Mouse (Mus musculus): ENCODE measurements around the gene Trmt11. TPM values are rescaled to one million over a fixed set of nuclear protein-coding genes. Genes with fewer than 3 reads are reported as not detected.
"Not testable (repeated sequence)": the region's sequence is repeated elsewhere in the genome, so short reads cannot be mapped to it uniquely, and the experiment has no call there.

Gene Trmt11
- polyA plus RNA-seq (2015; fragmentation: Nextera tagmentation; extraction: Ambion mirVana) = 14.8 and 15.4 TPM in 2 replicates

DNA sequence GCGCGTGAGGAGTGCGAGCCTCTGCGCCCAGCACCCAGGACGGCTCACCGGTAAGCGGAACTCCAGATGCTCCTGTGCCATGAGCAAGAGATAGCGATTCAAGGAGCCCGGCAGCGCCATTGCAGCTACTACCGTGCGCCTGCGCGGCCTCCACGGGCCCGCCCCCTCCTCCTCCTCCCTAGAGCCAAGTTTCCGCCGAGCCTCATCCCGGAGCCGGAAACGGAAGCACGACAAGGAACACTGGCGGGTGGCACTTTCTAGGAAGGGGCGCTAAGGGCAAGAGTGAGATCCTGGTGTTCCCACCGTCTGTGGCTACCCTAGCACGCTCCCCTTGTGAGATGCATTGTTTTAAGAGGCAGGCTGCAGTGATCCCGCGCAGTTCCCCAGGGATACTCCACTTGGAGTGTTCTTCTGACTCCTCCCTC lies at the start of gene Trmt11:
TSS of gene Trmt11 (minus strand) at position 208 of the 425 bp plus-strand sequence.
- H3K27me3 ChIP-seq (replicated peaks; ENCODE audit: insufficient read depth, low read length) = no peaks in the 10 kb centered on the region
- 0% methylated on average over 22 of the region's 28 CpGs for WGBS

DNA sequence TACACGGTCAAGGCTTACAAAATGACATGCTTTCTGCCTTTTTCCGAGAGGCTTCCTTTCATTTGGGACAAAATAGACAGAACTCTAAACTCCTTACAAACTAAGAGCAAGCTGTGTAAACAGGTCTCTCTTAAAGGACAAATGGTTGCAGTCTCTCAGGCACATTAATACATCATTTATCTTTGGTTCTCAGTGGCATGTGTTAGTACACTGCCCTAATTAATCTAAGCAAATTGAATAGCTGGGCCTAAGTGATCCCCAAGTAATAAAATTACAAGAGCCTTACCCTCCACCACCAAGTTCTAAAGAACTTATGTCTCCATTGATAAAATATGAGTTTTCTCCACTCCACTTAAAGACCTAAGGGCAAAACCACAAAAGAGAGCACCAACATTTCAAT lies 47.1 kb upstream of the Trmt11 start:
- WGBS = 46% methylated on average over 2 of the region's 2 CpGs
- H3K4me1 ChIP-seq (ENCODE audit: insufficient read depth, low read depth, low read length) = no peaks in the 10 kb centered on the region
- H3K27ac ChIP-seq (ENCODE audit: low read length) = no peak overlapping the region
- no peak overlapping the region for H3K4me2 ChIP-seq (replicated peaks; ENCODE audit: low read depth, low read length)
- no peak overlapping the region for H3K4me3 ChIP-seq (ENCODE audit: low read depth, low read length)
- TF ChIP-seq CTCF (IDR thresholded peaks at IDR 0.05) (no peak), EP300 (IDR thresholded peaks at IDR 0.05) (no peak)
- H3K36me3 ChIP-seq (ENCODE audit: insufficient read depth, low read length) = peaks cover 5% of the 10 kb centered on the region; the same call in 1 of the 2 replicates
- H3K9ac ChIP-seq (replicated peaks; ENCODE audit: low read depth) = no peak overlapping the region
- no peak for DNase-seq (ENCODE audit: low spot score)
- no peak for ATAC-seq
- H3K9me3 ChIP-seq (ENCODE audit: low read length) = no peaks in the 10 kb centered on the region
- H3K27me3 ChIP-seq (replicated peaks; ENCODE audit: insufficient read depth, low read length) = no peaks in the 10 kb centered on the region

More for the DNA sequence above, at the start of gene Trmt11:
- Histone ChIP-seq H3K9ac (replicated peaks; ENCODE audit: low read depth) (peak within 1 kb of the TSS; percentile 72), H3K4me2 (replicated peaks; ENCODE audit: low read depth, low read length) (peak within 1 kb of the TSS; percentile 84), H3K4me1 (ENCODE audit: insufficient read depth, low read depth, low read length) (0 out of 2 replicates have a peak, but pooled peaks cover 2% of the 10 kb centered on the region), H3K27ac (ENCODE audit: low read length) (peak within 1 kb of the TSS; percentile 88), H3K36me3 (ENCODE audit: insufficient read depth, low read length) (no peaks in the 10 kb centered on the region), H3K4me3 (ENCODE audit: low read depth, low read length) (peak within 1 kb of the TSS; percentile 88), H3K9me3 (ENCODE audit: low read length) (no peaks in the 10 kb centered on the region)
- peak; percentile 99 for ATAC-seq
- peak; percentile 97 for DNase-seq (ENCODE audit: low spot score)
- TF ChIP-seq CTCF (IDR thresholded peaks at IDR 0.05) (no peak), EP300 (IDR thresholded peaks at IDR 0.05) (peak; percentile 66; the same call in 1 of the 2 replicates)

DNA sequence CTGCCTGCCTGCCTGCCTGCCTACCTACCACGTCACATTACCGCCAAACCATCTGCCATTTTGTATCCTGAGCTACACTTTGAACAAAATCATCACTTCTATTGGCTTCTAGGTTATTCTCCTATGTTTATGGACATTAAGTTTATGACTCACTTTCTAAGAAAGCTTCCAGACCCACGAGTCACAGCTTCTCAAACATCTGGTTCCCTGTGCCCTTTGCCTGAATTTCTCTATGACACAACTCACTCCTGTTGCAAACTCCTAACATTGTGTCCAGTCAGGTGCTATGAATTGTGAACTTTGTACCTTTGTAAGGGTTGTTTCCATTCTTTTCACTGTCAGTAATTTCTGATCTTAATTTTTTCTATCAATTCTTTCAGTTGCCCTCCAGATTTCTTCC lies 37.7 kb upstream of the Trmt11 start:
- H3K4me3 ChIP-seq (ENCODE audit: low read depth, low read length) = no peak overlapping the region
- DNase-seq (ENCODE audit: low spot score) (no peak), ATAC-seq (no peak)
- WGBS = 74% methylated on average over 3 of the region's 3 CpGs
- H3K9ac ChIP-seq (replicated peaks; ENCODE audit: low read depth) = no peak overlapping the region
- H3K9me3 ChIP-seq (ENCODE audit: low read length) = no peaks in the 10 kb centered on the region
- H3K27me3 ChIP-seq (replicated peaks; ENCODE audit: insufficient read depth, low read length) = no peaks in the 10 kb centered on the region
- TF ChIP-seq EP300 (IDR thresholded peaks at IDR 0.05) (no peak), CTCF (IDR thresholded peaks at IDR 0.05) (no peak)
- no peak overlapping the region for H3K4me2 ChIP-seq (replicated peaks; ENCODE audit: low read depth, low read length)
- no peaks in the 10 kb centered on the region for H3K36me3 ChIP-seq (ENCODE audit: insufficient read depth, low read length)
- H3K27ac ChIP-seq (ENCODE audit: low read length) = no peak overlapping the region
- H3K4me1 ChIP-seq (ENCODE audit: insufficient read depth, low read depth, low read length) = no peaks in the 10 kb centered on the region

DNA sequence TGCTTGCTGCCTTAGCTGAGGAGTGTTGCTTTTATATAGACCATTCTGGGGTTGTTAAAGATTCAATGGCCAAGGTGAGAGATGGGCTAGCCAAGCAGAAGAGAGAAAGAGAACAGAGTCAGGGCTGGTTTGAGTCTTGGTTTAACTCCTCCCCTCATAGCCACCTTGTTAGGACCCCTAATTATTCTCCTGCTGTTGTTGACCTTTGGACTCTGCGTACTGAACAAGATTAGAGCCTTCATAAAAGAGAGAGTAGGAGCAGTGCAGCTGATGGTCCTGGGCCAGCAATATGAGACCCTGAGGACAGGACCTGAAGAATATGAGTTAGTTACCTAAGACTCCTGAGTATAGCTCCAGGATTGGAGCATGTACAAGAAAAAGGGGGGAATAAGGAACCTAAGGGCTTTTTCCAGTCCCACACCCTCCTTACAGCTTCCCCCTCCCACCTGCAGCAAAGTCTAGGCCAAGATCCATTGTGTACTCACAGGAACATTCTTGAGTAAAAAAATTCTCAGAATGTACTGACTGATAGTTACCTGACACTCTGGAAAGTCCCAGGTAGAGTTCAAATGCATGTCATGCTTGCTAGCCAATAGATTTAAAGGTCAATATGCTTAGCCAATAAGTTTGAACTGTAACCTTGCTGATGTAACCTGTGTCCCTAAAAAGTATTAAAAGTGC lies 36.1 kb upstream of the Trmt11 start:
- not testable (repeated sequence) for H3K4me1 ChIP-seq (ENCODE audit: insufficient read depth, low read depth, low read length); H3K27me3 ChIP-seq (replicated peaks; ENCODE audit: insufficient read depth, low read length); H3K4me2 ChIP-seq (replicated peaks; ENCODE audit: low read depth, low read length); H3K9me3 ChIP-seq (ENCODE audit: low read length); H3K9ac ChIP-seq (replicated peaks; ENCODE audit: low read depth); H3K27ac ChIP-seq (ENCODE audit: low read length); H3K4me3 ChIP-seq (ENCODE audit: low read depth, low read length); H3K36me3 ChIP-seq (ENCODE audit: insufficient read depth, low read length); ATAC-seq; DNase-seq (ENCODE audit: low spot score)
- WGBS = 82% methylated on average over 1 of the region's 1 CpGs

GRCm38 (mm10) chr10:30632718-30633117 lies 32.2 kb upstream of the Trmt11 start:
- DNase-seq (ENCODE audit: low spot score) = no peak
- Histone ChIP-seq H3K27ac (ENCODE audit: low read length) (no peak overlapping the region), H3K27me3 (replicated peaks; ENCODE audit: insufficient read depth, low read length) (no peaks in the 10 kb centered on the region), H3K4me1 (ENCODE audit: insufficient read depth, low read depth, low read length) (no peaks in the 10 kb centered on the region), H3K9ac (replicated peaks; ENCODE audit: low read depth) (no peak overlapping the region), H3K4me2 (replicated peaks; ENCODE audit: low read depth, low read length) (no peak overlapping the region), H3K4me3 (ENCODE audit: low read depth, low read length) (no peak overlapping the region), H3K9me3 (ENCODE audit: low read length) (no peaks in the 10 kb centered on the region), H3K36me3 (ENCODE audit: insufficient read depth, low read length) (no peaks in the 10 kb centered on the region)
- ATAC-seq = no peak
- TF ChIP-seq CTCF (IDR thresholded peaks at IDR 0.05) (no peak), EP300 (IDR thresholded peaks at IDR 0.05) (no peak)
- 93% methylated on average over 1 of the region's 1 CpGs for WGBS

GRCm38 (mm10) chr10:30629977-30630376 lies 29.4 kb upstream of the Trmt11 start:
- TF ChIP-seq EP300 (IDR thresholded peaks at IDR 0.05) (no peak), CTCF (IDR thresholded peaks at IDR 0.05) (no peak)
- DNase-seq (ENCODE audit: low spot score) (no peak), ATAC-seq (no peak)
- H3K4me2 ChIP-seq (replicated peaks; ENCODE audit: low read depth, low read length) = no peak overlapping the region
- no peaks in the 10 kb centered on the region for H3K36me3 ChIP-seq (ENCODE audit: insufficient read depth, low read length)
- no peaks in the 10 kb centered on the region for H3K4me1 ChIP-seq (ENCODE audit: insufficient read depth, low read depth, low read length)
- H3K9me3 ChIP-seq (ENCODE audit: low read length) = no peaks in the 10 kb centered on the region
- no peak overlapping the region for H3K4me3 ChIP-seq (ENCODE audit: low read depth, low read length)
- no peak overlapping the region for H3K27ac ChIP-seq (ENCODE audit: low read length)
- H3K9ac ChIP-seq (replicated peaks; ENCODE audit: low read depth) = no peak overlapping the region
- H3K27me3 ChIP-seq (replicated peaks; ENCODE audit: insufficient read depth, low read length) = no peaks in the 10 kb centered on the region
